Mouse (Mus musculus): ENCODE measurements around the gene Slc38a3. TPM values are rescaled to one million over a fixed set of nuclear protein-coding genes. Genes with fewer than 3 reads are reported as not detected.

Slc38a3 gene
- polyA plus RNA-seq, 1 experiment from 2014 or later, result 7.0 TPM

GRCm38 (mm10) chr9:107630576-107630975 is 38.8 kb downstream of the Slc38a3 start:
- peak overlapping the region; percentile 38 for H3K4me2 ChIP-seq (ENCODE audit: low read depth, low read length)
- no peaks in the 10 kb centered on the region for H3K36me3 ChIP-seq (replicated peaks; ENCODE audit: control insufficient read depth, insufficient read depth, low read depth, low read length)
- ATAC-seq (replicated peaks; ENCODE audit: insufficient number of reproducible peaks, low FRiP score, low TSS enrichment, low read depth), result peak; percentile 1; the same call in 1 of the 2 replicates

DNA sequence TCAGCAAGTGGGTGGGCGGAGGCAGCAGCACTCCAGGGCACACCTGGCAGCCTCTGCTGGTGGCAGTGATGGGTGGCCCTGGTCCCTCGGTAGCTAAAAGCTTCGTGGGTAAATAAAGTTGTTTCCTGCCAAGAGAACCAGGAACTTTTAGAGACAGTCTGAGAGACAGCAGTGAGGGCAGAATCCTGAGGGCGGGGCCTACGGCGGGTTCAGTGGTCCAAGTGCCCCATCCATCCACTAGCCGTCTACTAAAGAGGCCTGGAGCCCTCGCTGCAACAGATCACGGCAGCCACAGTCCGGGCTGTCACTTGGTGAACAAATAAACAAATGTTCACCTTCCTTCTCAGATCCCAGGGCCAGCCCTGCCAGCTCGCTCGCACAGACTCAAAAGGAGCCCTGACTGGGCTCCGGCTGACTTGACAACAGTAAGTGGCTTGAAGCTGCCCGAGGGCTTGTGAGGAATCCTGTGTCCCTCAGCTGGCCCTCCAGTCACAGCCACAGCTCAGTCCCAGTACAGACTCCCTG is 39.4 kb downstream of the Slc38a3 start:
- Histone ChIP-seq H3K27me3 (ENCODE audit: control insufficient read depth, insufficient read depth, low read length) (no peaks in the 10 kb centered on the region), H3K9me3 (replicated peaks; ENCODE audit: control insufficient read depth, low read length) (no peaks in the 10 kb centered on the region), H3K36me3 (replicated peaks; ENCODE audit: control insufficient read depth, insufficient read depth, low read depth, low read length) (no peaks in the 10 kb centered on the region), H3K4me2 (ENCODE audit: low read depth, low read length) (peak overlapping the region; percentile 38), H3K4me1 (ENCODE audit: control insufficient read depth, insufficient read depth, low read length) (peaks cover 39% of the 10 kb centered on the region), H3K27ac (replicated peaks; ENCODE audit: low read depth, low read length) (peak overlapping the region; percentile 95), H3K9ac (replicated peaks; ENCODE audit: low read length) (peak overlapping the region; percentile 58), H3K4me3 (ENCODE audit: low read depth, low read length) (peak overlapping the region; percentile 15)
- DNase-seq (ENCODE audit: low spot score), result peak; percentile 48
- WGBS, result 13% methylated on average over 14 of the region's 14 CpGs
- no peak for ATAC-seq (replicated peaks; ENCODE audit: insufficient number of reproducible peaks, low FRiP score, low TSS enrichment, low read depth)

More at GRCm38 (mm10) chr9:107630576-107630975, 38.8 kb downstream of the Slc38a3 start:
- Histone ChIP-seq H3K27ac (replicated peaks; ENCODE audit: low read depth, low read length) (peak overlapping the region; percentile 95), H3K4me3 (ENCODE audit: low read depth, low read length) (peak overlapping the region; percentile 15), H3K4me1 (ENCODE audit: control insufficient read depth, insufficient read depth, low read length) (peaks cover 40% of the 10 kb centered on the region), H3K9ac (replicated peaks; ENCODE audit: low read length) (peak overlapping the region; percentile 58), H3K27me3 (ENCODE audit: control insufficient read depth, insufficient read depth, low read length) (no peaks in the 10 kb centered on the region), H3K9me3 (replicated peaks; ENCODE audit: control insufficient read depth, low read length) (no peaks in the 10 kb centered on the region)
- 3% methylated on average over 4 of the region's 4 CpGs for WGBS
- DNase-seq (ENCODE audit: low spot score), result peak; percentile 85

DNA sequence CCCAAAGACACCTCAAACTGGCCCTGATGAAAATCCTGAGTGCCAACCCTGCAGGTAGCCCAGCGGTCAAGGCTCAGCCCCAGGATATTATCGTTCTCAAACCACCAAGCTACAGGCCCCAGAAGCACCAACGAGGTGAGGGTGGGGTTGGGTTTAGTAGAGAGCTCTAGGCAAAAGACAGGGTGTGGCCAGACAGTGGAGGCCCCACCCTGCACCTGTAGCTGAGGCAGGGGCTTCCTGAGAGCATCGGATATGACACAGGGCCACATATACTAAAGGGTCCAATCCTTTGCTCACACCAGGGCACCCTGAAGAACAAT is 40.0 kb downstream of the Slc38a3 start:
- Histone ChIP-seq H3K4me1 (ENCODE audit: control insufficient read depth, insufficient read depth, low read length) (peaks cover 37% of the 10 kb centered on the region), H3K4me2 (ENCODE audit: low read depth, low read length) (peak overlapping the region; percentile 13; the same call in 1 of the 2 replicates), H3K9me3 (replicated peaks; ENCODE audit: control insufficient read depth, low read length) (no peaks in the 10 kb centered on the region), H3K4me3 (ENCODE audit: low read depth, low read length) (no peak overlapping the region), H3K9ac (replicated peaks; ENCODE audit: low read length) (peak overlapping the region; percentile 15; the same call in 1 of the 2 replicates), H3K27me3 (ENCODE audit: control insufficient read depth, insufficient read depth, low read length) (no peaks in the 10 kb centered on the region), H3K27ac (replicated peaks; ENCODE audit: low read depth, low read length) (peak overlapping the region; percentile 95), H3K36me3 (replicated peaks; ENCODE audit: control insufficient read depth, insufficient read depth, low read depth, low read length) (no peaks in the 10 kb centered on the region)
- WGBS, result 29% methylated on average over 4 of the region's 4 CpGs
- DNase-seq (ENCODE audit: low spot score), result no peak
- no peak for ATAC-seq (replicated peaks; ENCODE audit: insufficient number of reproducible peaks, low FRiP score, low TSS enrichment, low read depth)

DNA sequence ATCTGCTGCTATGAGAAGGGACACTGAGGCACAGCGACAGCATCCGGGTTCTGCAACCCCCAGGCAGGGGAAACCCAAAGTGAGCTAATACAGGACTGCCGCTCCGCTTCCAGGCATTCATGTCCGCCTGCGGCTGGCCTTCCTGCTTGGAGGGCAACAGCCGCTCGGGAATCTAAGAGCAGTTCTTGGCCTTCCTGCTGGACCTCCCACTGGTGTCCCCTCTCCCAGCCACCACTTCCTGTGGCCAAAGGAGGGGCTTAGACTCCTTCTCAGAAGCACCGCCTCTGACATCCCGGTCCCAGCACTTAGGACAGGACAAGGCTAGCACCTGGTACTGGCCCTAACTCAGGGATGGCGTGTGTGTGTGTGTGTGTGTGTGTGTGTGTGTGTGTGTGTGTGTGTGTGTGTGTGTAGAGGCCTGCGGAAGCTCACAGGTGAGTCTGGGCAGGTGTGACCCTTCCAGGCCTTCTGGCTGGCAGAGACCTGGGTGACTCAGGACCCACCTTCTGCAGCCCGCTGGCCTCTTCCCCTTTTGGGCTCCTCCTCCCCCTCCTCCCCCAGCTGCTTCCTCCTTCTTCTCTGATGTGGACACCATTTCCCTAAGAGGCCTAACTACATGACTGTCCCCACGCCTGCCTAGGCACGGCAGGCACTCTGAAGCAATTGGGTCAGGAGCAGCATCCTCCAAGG is 40.5 kb downstream of the Slc38a3 start:
- H3K27ac ChIP-seq (replicated peaks; ENCODE audit: low read depth, low read length), result peak overlapping the region; percentile 95
- no peaks in the 10 kb centered on the region for H3K27me3 ChIP-seq (ENCODE audit: control insufficient read depth, insufficient read depth, low read length)
- ATAC-seq (replicated peaks; ENCODE audit: insufficient number of reproducible peaks, low FRiP score, low TSS enrichment, low read depth), result no peak
- WGBS, result 49% methylated on average over 15 of the region's 15 CpGs
- H3K4me2 ChIP-seq (ENCODE audit: low read depth, low read length), result peak overlapping the region; percentile 13
- peak; percentile 28 for DNase-seq (ENCODE audit: low spot score)
- peak overlapping the region; percentile 58 for H3K9ac ChIP-seq (replicated peaks; ENCODE audit: low read length)
- H3K9me3 ChIP-seq (replicated peaks; ENCODE audit: control insufficient read depth, low read length), result no peaks in the 10 kb centered on the region
- H3K36me3 ChIP-seq (replicated peaks; ENCODE audit: control insufficient read depth, insufficient read depth, low read depth, low read length), result no peaks in the 10 kb centered on the region
- H3K4me3 ChIP-seq (ENCODE audit: low read depth, low read length), result no peak overlapping the region
- H3K4me1 ChIP-seq (ENCODE audit: control insufficient read depth, insufficient read depth, low read length), result peaks cover 35% of the 10 kb centered on the region

DNA sequence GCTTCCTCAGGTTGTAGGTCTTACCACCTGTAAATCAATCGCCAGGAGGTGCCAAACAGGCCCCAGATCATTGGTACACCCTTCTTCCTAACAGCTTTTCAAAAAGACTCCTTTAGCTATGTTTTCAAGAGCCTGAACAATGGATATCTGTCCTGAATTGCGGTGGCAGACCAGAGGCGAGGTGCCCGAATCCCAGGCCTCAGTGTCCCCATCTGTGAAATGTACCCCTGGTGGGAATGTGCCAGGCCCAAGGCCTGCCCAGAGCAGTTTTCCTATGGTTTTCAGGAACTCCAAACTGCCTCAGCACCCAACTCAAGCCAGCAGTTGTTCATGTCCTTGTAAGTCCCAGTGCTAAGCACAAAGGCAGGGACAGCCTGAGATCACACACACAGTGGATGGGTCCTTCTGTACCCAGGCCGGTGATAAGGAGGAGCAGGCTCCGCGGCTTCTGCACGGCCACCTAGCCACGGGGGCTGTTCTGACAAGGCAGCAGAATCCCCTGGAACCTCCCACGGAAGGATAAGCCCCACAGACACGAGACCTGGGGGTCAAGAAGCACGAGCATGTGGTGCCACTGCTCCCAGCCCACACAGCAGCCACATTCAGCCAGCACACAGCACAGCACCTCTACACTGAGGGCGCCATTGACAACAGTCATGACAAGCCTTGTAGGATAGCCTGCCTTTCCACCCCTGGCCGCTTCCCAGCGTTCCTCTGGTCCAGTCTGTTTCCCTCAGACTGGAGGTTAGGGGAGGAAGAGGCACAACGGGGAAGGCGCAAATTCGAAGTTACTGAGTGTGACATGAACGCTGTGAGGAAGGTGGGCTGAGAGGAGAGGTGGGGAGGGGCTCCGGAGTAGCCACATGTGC is 41.7 kb downstream of the Slc38a3 start:
- DNase-seq (ENCODE audit: low spot score) (no peak), ATAC-seq (replicated peaks; ENCODE audit: insufficient number of reproducible peaks, low FRiP score, low TSS enrichment, low read depth) (no peak)
- H3K27ac ChIP-seq (replicated peaks; ENCODE audit: low read depth, low read length), result peak overlapping the region; percentile 86
- no peak overlapping the region for H3K4me2 ChIP-seq (ENCODE audit: low read depth, low read length)
- peaks cover 32% of the 10 kb centered on the region for H3K4me1 ChIP-seq (ENCODE audit: control insufficient read depth, insufficient read depth, low read length)
- no peaks in the 10 kb centered on the region for H3K27me3 ChIP-seq (ENCODE audit: control insufficient read depth, insufficient read depth, low read length)
- H3K4me3 ChIP-seq (ENCODE audit: low read depth, low read length), result no peak overlapping the region
- H3K9ac ChIP-seq (replicated peaks; ENCODE audit: low read length), result peak overlapping the region; percentile 58
- H3K9me3 ChIP-seq (replicated peaks; ENCODE audit: control insufficient read depth, low read length), result no peaks in the 10 kb centered on the region
- 38% methylated on average over 20 of the region's 20 CpGs for WGBS
- H3K36me3 ChIP-seq (replicated peaks; ENCODE audit: control insufficient read depth, insufficient read depth, low read depth, low read length), result no peaks in the 10 kb centered on the region

- Histone ChIP-seq H3K4me3 (ENCODE audit: low read depth, low read length) (0 out of 2 replicates have a peak overlapping the region, but pooled peaks have one; percentile 6), H3K36me3 (replicated peaks; ENCODE audit: control insufficient read depth, insufficient read depth, low read depth, low read length) (no peaks in the 10 kb centered on the region), H3K27ac (replicated peaks; ENCODE audit: low read depth, low read length) (peak overlapping the region; percentile 86), H3K9ac (replicated peaks; ENCODE audit: low read length) (peak overlapping the region; percentile 41), H3K27me3 (ENCODE audit: control insufficient read depth, insufficient read depth, low read length) (no peaks in the 10 kb centered on the region), H3K9me3 (replicated peaks; ENCODE audit: control insufficient read depth, low read length) (no peaks in the 10 kb centered on the region), H3K4me1 (ENCODE audit: control insufficient read depth, insufficient read depth, low read length) (peaks cover 32% of the 10 kb centered on the region), H3K4me2 (ENCODE audit: low read depth, low read length) (peak overlapping the region; percentile 34; the same call in 1 of the 2 replicates)
- ATAC-seq (replicated peaks; ENCODE audit: insufficient number of reproducible peaks, low FRiP score, low TSS enrichment, low read depth) (peak; percentile 81), DNase-seq (ENCODE audit: low spot score) (peak; percentile 97)
- WGBS, result 0% methylated on average over 2 of the region's 2 CpGs
Observed at GRCm38 (mm10) chr9:107626844-107627277, 42.5 kb downstream of the Slc38a3 start.

GRCm38 (mm10) chr9:107626158-107626843 is 43.0 kb downstream of the Slc38a3 start:
- Histone ChIP-seq H3K27ac (replicated peaks; ENCODE audit: low read depth, low read length) (peak overlapping the region; percentile 86), H3K9me3 (replicated peaks; ENCODE audit: control insufficient read depth, low read length) (no peaks in the 10 kb centered on the region), H3K9ac (replicated peaks; ENCODE audit: low read length) (peak overlapping the region; percentile 41), H3K36me3 (replicated peaks; ENCODE audit: control insufficient read depth, insufficient read depth, low read depth, low read length) (no peaks in the 10 kb centered on the region), H3K4me2 (ENCODE audit: low read depth, low read length) (peak overlapping the region; percentile 34; the same call in 1 of the 2 replicates), H3K4me3 (ENCODE audit: low read depth, low read length) (0 out of 2 replicates have a peak overlapping the region, but pooled peaks have one; percentile 6), H3K27me3 (ENCODE audit: control insufficient read depth, insufficient read depth, low read length) (no peaks in the 10 kb centered on the region), H3K4me1 (ENCODE audit: control insufficient read depth, insufficient read depth, low read length) (peaks cover 32% of the 10 kb centered on the region)
- WGBS, result 46% methylated on average over 15 of the region's 15 CpGs
- DNase-seq (ENCODE audit: low spot score) (peak; percentile 53), ATAC-seq (replicated peaks; ENCODE audit: insufficient number of reproducible peaks, low FRiP score, low TSS enrichment, low read depth) (peak; percentile 29)
